Mouse (Mus musculus) A20 (cell line): ENCODE data around the gene Cphx1.
"Not testable (repeated sequence)": the region's sequence is repeated elsewhere in the genome, so short reads cannot be mapped to it uniquely, and the experiment has no call there.

ENCODE experiments used
- DNase-seq: peaks from one replicate; pipeline ENCODE4 v3.0.0-alpha.2; 2011; ENCODE audit warnings: low read depth, low spot score

Gene Cphx1

DNA sequence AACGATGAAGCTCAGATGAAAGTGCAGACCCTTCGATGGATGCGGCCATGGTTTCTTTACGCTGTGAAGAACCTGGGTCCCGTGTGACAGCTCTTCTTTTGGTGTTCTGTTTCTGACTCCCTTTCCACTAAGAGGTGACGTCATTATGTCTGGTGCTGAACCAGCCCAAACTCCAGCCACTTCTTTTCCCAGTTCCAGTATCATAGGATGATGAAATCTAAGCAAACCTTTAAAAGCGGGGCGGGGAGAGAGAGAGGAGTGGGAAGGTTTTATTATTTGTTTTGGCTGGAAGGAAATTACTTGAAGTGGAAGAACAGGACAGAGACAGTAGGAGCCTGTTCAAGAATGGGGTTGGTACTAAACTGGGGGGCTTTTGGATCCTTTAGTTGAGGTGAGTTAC lies at the start of gene Cphx1:
Cphx1 (plus strand) TSS at position 301 of the 400 bp plus-strand sequence.
- DNase-seq: not testable (repeated sequence)

DNA sequence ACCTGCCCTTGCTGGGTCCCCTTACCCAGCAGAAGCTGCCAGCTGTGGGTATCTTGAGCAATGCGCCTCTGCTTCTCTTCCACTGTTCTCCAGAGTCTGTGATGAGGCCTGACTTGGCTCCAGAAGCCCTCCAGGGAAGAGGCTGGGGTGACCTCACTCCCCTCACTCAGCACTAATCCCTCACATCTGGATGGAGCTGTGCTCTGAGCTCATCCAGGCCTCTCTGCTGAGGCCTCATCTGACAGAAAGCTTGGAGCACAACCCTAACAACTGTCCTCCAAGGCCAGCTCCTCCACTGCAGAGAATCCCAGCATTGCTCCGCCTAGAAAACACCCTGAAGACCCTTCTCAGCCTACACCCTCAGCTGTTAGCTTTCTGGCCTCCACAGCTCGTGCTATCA lies 43.5 kb upstream of the Cphx1 start:
- DNase-seq: not testable (repeated sequence)

DNA sequence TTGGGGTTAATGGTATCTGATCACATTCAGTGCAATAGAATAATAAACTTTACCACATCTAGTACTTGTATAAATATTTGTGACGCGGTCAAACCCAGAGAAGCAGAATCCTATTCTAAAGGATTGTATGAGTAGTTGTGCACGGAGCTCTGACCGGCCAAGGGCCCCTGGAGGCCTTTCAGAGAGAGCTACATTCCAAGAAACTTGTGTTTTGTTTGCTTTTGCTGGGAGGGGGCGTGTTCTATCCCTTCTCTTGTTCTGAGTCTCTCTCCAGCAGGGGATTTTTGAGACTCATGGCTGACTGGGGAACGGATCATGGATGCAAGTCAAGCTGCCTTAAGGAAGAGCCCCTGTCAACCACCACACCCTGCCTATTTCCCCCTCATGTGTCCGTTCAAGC lies 42.4 kb upstream of the Cphx1 start:
- DNase-seq: not testable (repeated sequence)

DNA sequence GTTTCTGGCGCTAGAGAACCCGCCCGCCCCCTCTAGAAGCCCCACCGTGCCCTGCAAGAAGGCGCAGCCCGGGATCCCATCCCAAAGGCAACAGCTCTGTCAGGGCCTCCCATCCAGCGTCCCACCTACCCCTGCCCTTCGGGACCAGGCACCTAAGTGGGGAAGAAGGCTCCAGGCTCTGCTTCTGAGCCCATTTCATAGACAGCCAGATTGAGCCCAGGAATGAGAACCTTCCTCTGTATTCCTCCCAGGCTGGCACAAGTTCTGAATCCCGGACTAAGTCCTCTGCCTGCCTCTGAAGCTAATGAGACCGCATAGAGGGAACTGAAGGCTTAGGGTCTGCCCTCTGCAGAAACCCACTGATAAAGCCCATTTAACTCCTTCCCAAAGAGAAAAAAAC lies 35.1 kb upstream of the Cphx1 start, which contains the start of gene Plac9a:
Plac9a (minus strand) TSS at position 101 of the 400 bp plus-strand sequence.
- DNase-seq: not testable (repeated sequence)

DNA sequence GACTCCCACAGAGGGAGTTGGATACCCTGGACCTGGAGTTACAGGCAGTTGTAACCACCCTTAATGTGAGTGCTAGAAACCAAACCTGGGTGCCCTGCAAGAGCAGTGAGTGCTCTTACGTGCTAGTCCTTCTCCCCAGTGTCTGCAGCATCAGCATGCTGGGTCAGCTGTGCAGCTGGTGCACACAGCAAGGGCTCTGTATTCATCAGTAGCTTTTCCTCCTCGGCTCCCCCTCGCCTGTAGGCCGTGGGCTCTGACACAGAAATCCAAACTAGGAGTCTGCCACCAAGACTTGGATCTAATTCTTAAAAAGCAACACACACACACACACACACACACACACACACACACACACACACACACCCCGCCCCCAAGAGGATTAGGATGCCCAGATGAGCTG lies 32.9 kb upstream of the Cphx1 start:
- not testable (repeated sequence) for DNase-seq

DNA sequence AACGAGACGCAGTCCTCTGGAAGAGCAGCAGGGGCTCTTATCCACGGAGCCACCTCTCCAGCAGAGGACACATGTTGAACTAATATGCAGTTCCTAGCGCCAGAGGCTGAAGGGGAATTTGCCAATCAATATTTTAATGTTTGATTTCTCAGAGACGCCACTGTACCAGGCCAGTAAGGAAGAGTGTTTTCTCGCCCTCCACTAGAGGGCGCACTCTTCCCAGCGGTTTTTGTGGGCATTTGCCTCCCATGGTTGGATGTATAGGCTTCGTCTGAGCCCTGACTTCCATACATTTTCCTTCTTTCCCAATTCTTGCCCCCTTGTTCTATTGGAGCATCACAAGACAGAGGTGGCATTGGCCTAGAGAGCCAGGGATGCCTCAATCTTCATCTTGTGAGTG lies 30.8 kb upstream of the Cphx1 start:
- DNase-seq: not testable (repeated sequence)

DNA sequence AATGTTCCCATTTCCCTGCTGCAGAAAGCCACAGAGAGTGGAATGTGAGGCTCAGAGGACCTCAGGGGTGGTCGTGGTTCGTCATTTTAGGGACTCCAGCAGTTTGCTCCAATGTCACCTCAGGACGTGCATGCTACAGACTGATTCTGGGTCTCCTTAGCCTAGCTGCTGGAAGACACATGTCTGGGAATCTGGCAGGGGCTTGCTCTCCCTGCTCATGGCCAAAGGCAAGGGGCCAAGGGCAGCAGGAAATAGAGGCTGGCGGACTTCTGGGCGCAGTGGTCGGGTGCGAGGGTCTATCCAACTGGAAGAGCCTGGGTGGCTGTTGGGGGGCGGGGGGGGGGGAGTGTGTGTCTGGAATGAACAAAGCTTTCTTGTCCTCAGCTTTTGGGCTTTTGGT lies 29.1 kb upstream of the Cphx1 start:
- not testable (repeated sequence) for DNase-seq

DNA sequence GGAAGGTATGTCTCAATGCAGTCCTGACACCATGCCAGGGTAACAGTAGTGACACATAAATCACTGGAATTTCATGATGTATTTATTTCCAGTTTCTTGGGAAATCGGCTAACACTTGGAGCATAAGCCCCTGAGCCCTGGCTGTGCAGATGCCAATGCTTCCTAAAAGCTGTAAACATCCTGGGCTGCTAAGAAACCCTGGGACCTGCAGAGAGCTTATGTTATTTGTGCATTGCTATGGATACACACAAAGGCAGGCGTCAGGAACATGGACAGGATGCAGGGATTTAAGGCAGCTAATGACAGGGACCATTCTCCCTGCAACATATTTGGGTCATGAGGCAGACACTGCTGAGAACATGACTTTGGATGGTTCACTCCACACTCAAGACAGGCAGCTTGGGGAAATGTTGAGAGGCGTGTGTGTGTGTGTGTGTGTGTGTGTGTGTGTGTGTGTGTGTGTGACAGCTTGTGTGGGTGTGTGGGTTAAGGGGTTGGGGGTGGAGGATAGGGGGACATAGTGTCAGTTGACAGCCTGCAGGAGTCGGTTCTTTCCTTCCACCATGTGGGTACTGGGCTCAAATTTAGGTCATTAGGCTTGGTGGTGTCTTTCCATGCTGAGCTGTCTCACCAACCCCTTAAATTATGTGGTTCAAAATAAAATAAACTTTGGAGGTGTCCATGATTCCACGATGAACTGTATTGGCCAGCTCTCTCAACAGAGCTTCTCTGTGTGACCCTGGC lies 19.5 kb upstream of the Cphx1 start:
- DNase-seq: not testable (repeated sequence)

DNA sequence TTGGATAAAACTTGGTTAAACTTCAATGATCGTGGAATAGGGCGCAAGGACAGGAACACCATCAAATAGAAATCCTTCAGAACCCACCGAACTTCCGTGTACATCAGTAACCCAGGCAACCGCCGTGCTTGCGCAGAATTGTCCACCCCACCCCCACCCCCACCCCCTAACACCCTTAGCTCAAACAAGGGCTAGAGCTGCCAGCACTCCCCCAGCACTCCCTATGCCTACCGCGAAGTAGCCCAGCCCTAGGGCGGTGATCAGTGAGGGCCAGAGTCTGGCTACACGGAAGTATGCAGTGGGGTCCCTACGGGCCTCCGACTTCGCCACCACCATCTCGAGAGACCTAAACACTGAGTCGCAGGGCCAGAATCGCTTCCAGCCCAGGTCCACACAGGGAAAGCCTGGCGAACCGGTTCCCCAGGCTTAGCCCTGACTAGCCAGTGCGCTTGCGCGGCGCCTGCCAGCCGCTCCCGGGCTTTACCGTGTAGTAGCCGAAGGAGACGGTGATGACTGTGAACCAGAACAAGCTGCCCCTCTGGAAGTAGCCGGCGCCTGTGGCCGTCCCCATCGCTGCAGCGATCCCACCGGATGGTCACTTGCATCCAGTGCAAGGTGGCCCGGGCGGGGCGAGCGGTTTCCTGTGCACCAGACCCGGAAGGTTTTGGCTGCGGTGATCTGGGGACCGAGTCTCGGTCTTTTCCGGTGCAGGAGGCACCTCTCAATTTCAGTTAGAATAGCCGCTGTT lies 11.1 kb upstream of the Cphx1 start:
- DNase-seq: not testable (repeated sequence)

DNA sequence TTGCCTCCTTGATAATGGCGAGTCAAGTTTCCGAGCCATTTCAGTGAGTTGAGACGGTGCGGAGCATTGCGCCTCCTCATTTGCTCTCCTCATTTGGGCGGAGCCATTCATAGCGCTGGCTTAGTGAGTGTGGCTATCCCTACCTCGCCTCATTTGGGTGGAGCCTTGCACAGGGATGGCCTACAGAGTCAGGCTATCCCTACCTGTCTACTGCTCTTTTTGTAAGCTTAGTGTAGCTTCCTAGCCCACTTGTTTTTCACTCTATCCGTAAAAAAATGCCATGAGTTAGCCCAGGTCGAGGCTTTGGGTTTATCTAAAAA lies 10.6 kb upstream of the Cphx1 start, which contains the start of gene Tmem254a:
Tmem254a (minus strand) TSS at position 111 of the 320 bp plus-strand sequence.
- not testable (repeated sequence) for DNase-seq

DNA sequence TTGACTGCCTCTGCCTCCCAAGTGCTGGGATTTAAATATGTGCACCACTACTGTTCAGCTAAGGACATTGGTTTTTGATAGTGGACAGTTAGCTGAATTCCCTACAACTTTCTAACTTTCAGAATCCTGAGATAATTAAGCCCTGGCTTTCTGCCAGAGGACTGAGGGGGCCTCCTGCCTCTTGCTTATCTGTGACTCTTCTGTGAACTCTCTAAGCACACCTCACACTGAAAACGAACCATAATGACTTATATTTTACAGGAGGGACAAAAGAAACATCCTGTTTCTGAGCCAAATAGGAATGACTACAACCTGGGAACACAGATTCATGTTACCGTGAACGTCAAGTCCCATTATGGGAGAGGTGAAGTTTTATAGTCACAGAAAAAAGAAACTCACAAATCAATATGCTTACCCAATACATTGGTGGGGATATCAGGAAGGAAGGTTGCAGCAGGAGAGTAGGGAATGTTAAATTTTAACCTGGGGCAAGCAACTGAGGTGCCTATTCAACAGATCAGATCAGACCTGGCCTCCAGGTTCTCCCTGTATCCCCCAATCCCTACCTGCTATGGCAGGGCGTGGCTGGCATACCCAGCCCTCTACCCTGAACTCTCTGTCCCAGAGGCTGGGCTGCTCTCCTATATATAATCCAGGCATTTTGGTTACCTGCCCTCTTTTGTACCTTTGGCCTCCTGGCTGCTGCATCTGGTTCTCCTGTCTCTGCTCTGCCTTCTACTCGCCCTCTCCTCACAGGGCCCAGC lies 1.1 kb upstream of the Cphx1 start:
- DNase-seq: not testable (repeated sequence)

DNA sequence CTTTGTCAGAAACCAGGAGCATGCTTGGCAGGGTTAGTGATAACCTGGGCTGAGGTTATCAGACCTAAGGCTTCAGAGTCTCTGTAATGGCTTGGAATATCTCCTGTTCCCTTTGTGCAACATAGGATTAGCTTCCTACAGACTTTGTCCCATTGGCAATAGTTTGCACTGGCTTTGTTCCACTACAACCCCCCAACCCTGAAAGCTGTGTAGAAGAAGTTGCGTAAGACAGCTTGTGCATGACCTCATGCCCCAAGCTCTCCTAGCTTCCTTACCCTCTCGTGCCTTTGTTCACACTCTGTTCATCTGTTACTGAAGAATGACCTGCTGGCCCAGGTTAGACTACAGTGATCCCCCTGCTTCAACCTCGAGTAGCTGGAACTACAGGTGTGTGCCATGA lies 19.8 kb downstream of the Cphx1 start:
- DNase-seq: not testable (repeated sequence)

DNA sequence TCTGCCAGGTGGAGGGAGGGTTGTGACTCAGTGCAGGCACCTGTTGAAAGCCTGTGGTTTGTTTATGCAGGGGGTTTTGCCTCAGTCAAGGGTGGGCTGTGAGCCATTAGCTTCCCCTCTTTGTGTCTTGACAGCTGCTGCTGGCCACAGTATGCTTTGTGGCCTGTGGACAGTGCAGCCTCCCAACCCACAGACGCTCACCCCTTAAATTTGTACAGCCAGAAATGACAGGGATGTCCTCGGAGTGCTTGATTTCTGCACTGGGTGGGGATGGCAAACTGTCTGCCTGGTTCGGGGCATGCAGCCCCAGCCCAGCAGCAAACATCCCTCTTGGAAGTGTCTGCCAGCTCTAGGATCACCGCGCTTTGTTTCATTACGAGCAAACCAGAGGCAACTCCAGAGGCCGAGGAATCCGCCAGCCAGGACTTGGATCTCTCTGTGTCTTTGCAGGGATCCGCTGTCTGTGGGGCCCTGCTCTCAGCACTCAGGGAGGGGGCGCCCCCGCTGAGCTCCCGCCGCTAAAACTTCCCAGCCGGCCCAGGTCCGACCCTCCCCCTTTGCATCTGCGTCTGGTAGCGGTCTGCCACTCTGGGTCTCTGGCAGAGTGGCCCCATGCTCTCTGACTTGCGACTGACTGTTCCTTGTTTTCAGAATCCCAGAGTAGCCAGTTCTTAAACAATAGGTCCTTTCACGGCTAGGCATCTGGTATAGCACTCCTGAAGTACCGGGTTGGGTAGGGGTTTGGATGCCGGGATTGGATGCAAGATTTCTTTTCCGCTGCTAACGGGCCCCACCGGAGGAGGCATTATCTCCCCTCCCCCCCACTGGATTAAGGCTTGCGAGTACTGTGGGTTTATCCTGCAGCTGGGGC lies 40.5 kb downstream of the Cphx1 start, which contains the start of gene Duxbl1:
Duxbl1 (plus strand) TSS at position 207 of the 871 bp plus-strand sequence.
- not testable (repeated sequence) for DNase-seq

DNA sequence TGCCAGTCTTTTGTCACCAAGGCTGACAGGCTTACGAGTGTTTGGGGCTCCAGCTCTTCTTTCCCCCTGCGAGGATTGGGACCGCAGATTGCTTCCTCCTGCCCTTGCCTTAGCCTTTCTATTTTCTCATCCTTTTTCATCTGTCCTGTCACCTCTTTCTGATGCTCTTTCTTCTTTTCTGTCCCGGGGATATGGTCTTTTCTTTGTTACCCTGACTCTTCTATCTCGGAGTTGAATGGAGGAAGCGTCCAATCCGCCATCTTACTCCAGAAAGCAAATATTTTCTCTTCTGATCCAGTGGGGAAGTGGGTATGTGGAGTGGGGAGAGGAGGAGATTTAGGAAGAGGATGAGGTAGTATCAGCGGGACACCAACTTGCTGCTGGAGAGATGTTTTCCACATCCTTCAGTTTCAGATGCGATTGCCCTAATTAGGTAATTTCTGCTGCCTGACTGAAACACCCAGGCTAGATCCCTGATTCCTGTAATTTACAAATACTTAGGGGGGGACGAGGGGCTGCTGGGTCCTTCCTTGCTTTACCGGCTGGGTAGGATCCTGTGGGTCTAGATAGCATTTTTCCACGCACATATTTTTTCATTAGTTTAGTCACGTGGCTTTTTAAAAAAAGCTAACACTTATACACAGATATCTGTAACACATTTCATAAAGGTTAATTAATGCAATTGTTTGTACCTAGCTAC lies 41.3 kb downstream of the Cphx1 start:
- DNase-seq: not testable (repeated sequence)

DNA sequence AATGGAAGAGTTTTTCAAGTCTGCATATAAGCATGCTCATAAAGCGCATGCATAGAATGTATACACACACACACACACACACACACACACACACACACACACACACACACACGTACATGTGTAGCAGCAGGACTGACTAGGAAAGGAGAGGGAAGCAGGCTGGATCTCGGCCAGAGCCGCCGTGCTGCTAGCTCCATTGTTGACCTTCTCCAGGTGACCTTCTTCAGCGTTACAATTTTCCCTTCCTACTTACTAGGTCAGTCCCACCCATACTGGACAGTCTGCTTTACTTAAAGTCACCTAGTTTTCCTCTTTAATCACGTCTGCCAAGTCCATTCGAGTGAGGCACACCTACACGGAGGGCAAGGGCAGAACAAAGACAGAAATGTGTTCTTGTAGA lies 43.8 kb downstream of the Cphx1 start:
- not testable (repeated sequence) for DNase-seq
